Mouse (Mus musculus): ENCODE measurements around the gene Tango6. TPM values are rescaled to one million over a fixed set of nuclear protein-coding genes. Genes with fewer than 3 reads are reported as not detected.

The Tango6 gene
- polyA plus RNA-seq, 1 experiment from 2014 or later: 12.9 TPM

DNA sequence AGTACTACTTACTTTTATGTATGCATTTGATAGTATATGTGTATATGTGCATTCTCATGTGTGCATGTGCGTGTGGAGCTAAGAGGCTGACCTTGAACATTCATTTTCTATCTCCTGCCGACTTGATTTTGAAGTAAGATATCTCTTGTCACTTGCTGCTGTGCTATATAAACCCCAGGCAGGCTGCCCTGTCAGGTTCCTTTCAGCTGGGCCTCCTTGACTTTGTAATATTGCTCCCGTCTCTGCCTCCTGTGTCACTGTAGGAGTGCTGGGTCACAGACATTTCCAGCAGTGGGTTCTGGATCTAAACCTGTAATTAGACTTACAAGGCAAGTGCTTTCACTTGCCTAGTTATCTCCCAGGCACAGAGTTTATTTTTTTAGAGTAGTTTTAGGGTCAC is 50.8 kb downstream of the Tango6 start:
- Histone ChIP-seq H3K4me1 (replicated peaks) (no peaks in the 10 kb centered on the region), H3K9me3 (no peaks in the 10 kb centered on the region), H3K36me3 (peaks cover 43% of the 10 kb centered on the region), H3K27me3 (ENCODE audit: insufficient read depth, poor library complexity, severe bottlenecking) (peaks cover 30% of the 10 kb centered on the region), H3K27ac (no peak overlapping the region), H3K4me3 (no peak overlapping the region)
- 78% methylated on average over 3 of the region's 3 CpGs for WGBS
- DNase-seq (ENCODE audit: low spot score): no peak

DNA sequence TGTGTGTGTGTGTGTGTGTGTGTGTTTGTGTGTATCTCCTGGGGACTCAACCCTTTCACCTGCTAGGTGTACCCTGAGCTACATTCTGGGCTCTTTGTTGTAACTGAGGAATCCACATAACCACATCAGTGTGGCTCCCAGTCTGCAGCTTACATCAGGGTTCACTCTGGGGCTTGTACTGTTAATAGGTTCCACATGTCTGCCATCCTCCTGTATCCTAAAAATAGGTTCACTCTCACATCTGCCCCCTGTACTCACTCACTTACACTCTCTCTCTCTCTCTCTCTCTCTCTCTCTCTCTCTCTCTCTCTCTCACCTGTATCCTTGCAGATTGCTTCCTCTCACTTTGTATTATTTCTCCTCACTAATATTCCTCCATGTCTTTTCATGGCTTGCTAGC is 51.4 kb downstream of the Tango6 start:
- Histone ChIP-seq H3K27me3 (ENCODE audit: insufficient read depth, poor library complexity, severe bottlenecking) (peaks cover 30% of the 10 kb centered on the region), H3K4me3 (no peak overlapping the region), H3K27ac (no peak overlapping the region), H3K4me1 (replicated peaks) (no peaks in the 10 kb centered on the region), H3K9me3 (no peaks in the 10 kb centered on the region), H3K36me3 (peaks cover 48% of the 10 kb centered on the region)
- no peak for DNase-seq (ENCODE audit: low spot score)

DNA sequence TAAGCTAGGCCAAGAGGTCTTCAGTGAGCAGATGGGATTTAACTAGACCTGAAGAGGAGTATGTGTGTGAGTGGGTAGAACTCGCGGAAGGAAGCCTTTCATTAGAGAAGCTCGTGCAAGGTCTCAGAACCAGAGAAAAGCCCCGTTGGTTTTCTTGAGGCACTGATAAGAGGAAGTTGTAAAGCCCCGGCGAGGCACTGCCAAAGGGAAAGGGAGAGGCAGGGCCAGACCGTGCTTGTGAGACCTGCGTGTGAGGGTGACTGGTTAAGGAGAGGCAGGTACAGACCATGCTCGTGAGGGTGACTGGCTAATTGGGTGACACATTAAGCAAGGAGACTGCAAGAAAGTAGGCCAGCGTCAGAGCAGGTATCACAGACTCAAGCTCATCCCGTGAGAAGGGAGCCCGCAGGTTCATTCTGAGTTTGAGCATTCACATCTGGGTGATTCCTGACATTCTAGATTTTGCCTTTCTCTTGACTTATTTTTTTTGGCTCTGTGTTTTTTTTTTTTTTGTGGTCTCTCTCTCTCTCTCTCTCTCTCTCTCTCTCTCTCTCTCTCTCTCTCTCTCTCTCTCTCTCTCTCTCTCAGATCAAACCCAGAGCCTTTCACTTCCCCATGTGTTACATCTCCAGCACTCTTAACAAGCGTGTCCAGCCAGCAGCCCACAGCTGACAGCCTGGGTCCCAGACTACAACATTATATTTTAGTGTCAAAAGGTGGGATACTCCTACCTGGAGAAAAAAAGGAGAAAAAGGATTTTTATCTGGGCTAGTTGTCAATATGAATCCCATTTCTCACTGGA is 54.2 kb downstream of the Tango6 start:
- H3K27ac ChIP-seq: no peak overlapping the region
- no peaks in the 10 kb centered on the region for H3K9me3 ChIP-seq

DNA sequence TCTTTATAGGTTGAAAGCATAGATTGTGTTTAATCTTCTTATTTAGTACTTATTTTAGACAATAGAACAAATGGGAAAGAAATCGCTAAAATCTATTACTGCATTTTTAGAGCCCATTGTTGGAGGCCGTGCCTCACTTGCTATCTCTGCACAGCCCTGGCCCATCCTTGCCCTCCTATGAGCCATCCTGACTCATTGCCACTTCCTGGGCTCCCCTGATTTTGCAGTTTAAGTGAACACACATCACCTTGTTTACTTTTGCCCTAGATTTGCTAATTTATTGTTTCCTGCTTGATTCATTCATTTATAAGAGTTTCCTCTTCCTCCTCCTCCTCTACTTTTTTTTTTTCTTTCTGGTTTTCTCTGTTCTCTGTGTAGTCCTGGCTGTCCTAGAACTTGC is 55.0 kb downstream of the Tango6 start:
- Histone ChIP-seq H3K27ac (no peak overlapping the region), H3K36me3 (peaks cover 55% of the 10 kb centered on the region), H3K4me1 (replicated peaks) (no peaks in the 10 kb centered on the region), H3K4me3 (no peak overlapping the region), H3K9me3 (no peaks in the 10 kb centered on the region), H3K27me3 (ENCODE audit: insufficient read depth, poor library complexity, severe bottlenecking) (no peaks in the 10 kb centered on the region)
- WGBS: 96% methylated on average over 2 of the region's 2 CpGs
- no peak for DNase-seq (ENCODE audit: low spot score)

More for the DNA sequence above, 54.2 kb downstream of the Tango6 start:
- H3K4me1 ChIP-seq (replicated peaks): no peaks in the 10 kb centered on the region
- peaks cover 1% of the 10 kb centered on the region; the same call in 1 of the 2 replicates for H3K27me3 ChIP-seq (ENCODE audit: insufficient read depth, poor library complexity, severe bottlenecking)
- WGBS: 87% methylated on average over 13 of the region's 13 CpGs
- H3K36me3 ChIP-seq: peaks cover 48% of the 10 kb centered on the region
- DNase-seq (ENCODE audit: low spot score): no peak
- no peak overlapping the region for H3K4me3 ChIP-seq

DNA sequence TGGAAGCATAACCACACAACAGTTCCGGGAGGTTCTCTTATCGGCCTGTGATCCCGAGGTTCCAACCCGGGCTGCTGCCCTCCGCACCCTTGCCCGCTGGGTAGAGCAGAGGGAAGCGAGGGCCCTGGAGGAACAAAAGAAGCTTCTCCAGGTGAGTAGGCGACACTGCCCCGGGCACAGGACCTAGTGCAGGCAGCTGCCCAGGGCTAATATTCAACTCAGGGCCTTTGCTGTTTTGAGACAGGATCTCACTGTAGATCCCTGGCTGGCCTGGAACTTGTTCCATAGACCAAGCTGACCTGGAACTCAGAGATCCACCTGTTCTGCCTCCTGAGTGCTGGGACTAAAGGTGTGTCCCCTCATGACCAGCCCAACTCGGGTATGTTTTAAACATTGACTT is 59.5 kb downstream of the Tango6 start:
- H3K27ac ChIP-seq: no peak overlapping the region
- no peaks in the 10 kb centered on the region for H3K4me1 ChIP-seq (replicated peaks)
- no peak for DNase-seq (ENCODE audit: low spot score)
- no peaks in the 10 kb centered on the region for H3K9me3 ChIP-seq
- H3K36me3 ChIP-seq: peaks cover 61% of the 10 kb centered on the region
- H3K4me3 ChIP-seq: no peak overlapping the region
- 92% methylated on average over 10 of the region's 10 CpGs for WGBS
- H3K27me3 ChIP-seq (ENCODE audit: insufficient read depth, poor library complexity, severe bottlenecking): no peaks in the 10 kb centered on the region

DNA sequence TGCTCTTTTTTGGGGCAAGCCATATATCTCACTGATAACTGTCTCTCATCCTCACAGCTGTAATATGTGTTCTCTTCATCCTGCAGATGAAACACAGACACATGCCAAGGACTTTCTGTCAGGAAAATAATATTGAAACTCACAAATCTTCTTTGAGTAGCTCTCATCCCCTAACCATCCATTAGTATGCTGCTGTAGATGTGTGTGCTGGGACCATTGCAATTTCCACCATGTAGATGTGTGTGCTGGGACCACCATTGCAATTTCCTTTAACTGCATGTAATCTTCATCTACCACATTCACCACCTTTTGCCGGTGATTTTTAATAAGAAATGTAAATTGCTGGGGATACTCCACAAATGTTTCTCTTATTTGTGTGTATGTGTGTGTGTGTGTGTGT is 60.5 kb downstream of the Tango6 start:
- Histone ChIP-seq H3K36me3 (peaks cover 57% of the 10 kb centered on the region), H3K27me3 (ENCODE audit: insufficient read depth, poor library complexity, severe bottlenecking) (no peaks in the 10 kb centered on the region), H3K9me3 (no peaks in the 10 kb centered on the region), H3K27ac (no peak overlapping the region), H3K4me3 (no peak overlapping the region), H3K4me1 (replicated peaks) (no peaks in the 10 kb centered on the region)
- 91% methylated on average over 1 of the region's 1 CpGs for WGBS
- DNase-seq (ENCODE audit: low spot score): no peak

DNA sequence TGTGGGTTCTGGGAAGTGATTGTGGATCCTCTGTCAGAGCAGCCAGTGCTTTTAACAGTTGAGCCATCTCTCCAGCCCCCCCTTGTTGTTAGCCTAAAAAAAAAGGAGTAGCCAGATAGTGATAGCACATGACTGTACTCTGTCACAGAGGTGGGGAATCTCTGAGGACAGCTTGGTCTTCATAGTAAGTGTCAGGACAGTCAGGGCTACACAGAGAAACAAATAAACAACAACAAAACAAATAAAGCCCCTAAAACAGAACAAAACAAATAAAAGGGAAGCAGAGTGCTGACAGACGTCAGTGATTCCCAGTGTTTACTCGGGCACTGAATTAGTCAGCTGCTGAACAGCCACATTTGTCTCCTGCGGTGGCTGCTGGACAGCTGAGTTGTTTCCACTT is 70.6 kb downstream of the Tango6 start:
- Histone ChIP-seq H3K27me3 (ENCODE audit: insufficient read depth, poor library complexity, severe bottlenecking) (no peaks in the 10 kb centered on the region), H3K9me3 (no peaks in the 10 kb centered on the region), H3K27ac (no peak overlapping the region), H3K4me3 (no peak overlapping the region), H3K36me3 (no peaks in the 10 kb centered on the region; the same call in 1 of the 2 replicates), H3K4me1 (replicated peaks) (no peaks in the 10 kb centered on the region)
- no peak for DNase-seq (ENCODE audit: low spot score)
- WGBS: 58% methylated on average over 3 of the region's 3 CpGs

DNA sequence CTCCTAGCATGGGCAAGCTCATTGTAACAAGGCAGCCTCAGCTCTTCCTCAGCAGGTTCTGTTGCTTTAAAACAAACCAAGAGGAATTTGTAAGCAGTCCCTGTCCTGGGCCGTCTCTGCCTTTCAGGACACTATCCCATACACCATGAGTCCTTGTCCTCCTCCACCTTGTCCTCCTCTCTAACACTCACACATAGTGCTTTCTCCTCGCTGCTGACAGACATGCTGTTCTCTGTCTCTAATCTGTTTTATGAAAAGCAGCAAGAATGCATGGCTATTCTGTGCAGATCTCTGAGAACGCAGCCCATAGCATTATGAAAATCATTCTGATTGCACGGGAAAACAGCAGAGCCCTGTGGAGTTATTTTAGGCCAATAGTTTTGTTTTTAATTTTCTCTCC is 78.4 kb downstream of the Tango6 start:
- H3K27me3 ChIP-seq (ENCODE audit: insufficient read depth, poor library complexity, severe bottlenecking): no peaks in the 10 kb centered on the region
- H3K4me1 ChIP-seq (replicated peaks): peaks cover 18% of the 10 kb centered on the region
- no peaks in the 10 kb centered on the region; the same call in 1 of the 2 replicates for H3K36me3 ChIP-seq
- WGBS: 47% methylated on average over 4 of the region's 4 CpGs
- no peaks in the 10 kb centered on the region for H3K9me3 ChIP-seq
- no peak overlapping the region for H3K4me3 ChIP-seq
- H3K27ac ChIP-seq: peak overlapping the region; percentile 57; the same call in 1 of the 2 replicates
- DNase-seq (ENCODE audit: low spot score): no peak

DNA sequence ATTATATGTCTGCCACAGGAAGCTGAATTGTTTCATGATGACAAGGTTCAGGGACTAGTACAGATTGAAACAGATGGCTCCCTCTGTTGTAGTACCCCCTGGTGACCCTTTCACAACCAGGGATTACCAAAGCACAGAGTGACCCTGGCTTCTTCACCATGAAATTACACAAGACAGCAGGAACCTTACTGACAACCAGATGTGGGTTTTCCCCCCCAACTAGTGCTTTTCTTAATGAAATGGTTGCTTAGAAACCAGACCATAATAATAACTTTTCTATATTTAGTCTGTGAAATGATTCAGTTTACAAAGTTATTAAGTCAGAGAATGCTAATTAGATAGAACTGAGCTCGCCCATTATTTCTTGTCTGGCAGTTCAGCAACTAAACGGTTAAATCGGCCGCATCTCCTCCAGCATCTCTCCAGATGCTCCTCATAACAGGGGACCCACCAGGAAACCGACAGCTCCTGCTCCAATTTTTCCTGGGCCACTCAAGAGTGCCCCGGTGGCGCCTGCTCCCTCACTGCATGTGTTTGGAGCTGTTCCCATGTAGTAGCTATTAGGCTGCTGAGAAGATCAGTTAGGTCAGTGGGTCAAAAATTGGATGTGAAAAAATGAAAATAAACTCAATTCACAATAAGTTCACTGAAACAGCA is 79.1 kb downstream of the Tango6 start:
- no peak overlapping the region for H3K27ac ChIP-seq
- WGBS: 39% methylated on average over 7 of the region's 7 CpGs
- peaks cover 18% of the 10 kb centered on the region for H3K4me1 ChIP-seq (replicated peaks)
- H3K4me3 ChIP-seq: no peak overlapping the region
- no peak for DNase-seq (ENCODE audit: low spot score)
- H3K36me3 ChIP-seq: no peaks in the 10 kb centered on the region; the same call in 1 of the 2 replicates
- H3K27me3 ChIP-seq (ENCODE audit: insufficient read depth, poor library complexity, severe bottlenecking): no peaks in the 10 kb centered on the region
- H3K9me3 ChIP-seq: no peaks in the 10 kb centered on the region

DNA sequence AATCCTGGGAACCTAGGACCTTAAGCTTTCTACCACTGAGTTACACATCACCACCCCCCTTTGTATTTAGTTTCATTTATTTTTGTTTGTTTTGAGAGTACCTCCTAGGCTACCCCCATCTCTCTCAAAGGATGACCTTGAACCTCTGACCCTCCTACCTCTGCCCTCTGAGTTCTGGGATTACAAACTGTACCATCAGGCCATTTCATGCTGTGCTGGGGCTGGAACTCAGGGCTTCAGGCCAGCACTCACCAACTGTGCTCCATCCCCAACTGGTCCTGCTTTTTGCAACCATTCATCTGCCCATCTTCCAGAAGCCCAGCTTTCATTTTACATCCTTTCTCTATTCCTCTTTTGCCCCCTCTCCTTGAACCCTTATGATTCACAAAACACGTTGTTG is 81.7 kb downstream of the Tango6 start:
- Histone ChIP-seq H3K4me3 (no peak overlapping the region), H3K9me3 (no peaks in the 10 kb centered on the region), H3K27ac (no peak overlapping the region), H3K27me3 (ENCODE audit: insufficient read depth, poor library complexity, severe bottlenecking) (no peaks in the 10 kb centered on the region), H3K4me1 (replicated peaks) (peaks cover 18% of the 10 kb centered on the region), H3K36me3 (no peaks in the 10 kb centered on the region)
- no peak for DNase-seq (ENCODE audit: low spot score)
- 77% methylated on average over 1 of the region's 1 CpGs for WGBS

DNA sequence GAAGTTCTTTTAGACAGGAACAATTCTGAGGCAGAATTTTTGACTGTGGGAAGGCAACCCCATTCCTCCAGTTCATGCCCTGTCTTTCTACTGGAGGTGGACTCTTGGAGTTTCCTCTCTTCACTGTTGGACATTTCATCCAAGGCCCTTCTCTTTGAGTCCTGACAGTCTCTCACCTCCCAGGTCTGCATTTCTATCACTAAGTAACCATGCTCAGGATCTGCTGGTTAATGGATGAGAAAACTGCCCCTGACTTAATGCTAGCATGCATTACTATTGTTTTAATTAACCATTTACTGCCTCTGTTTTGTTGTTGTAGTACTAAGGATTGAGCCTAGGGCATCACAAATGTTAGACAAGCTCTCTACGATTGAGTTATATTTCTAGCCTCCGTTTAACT is 82.7 kb downstream of the Tango6 start:
- Histone ChIP-seq H3K27ac (no peak overlapping the region), H3K36me3 (no peaks in the 10 kb centered on the region), H3K27me3 (ENCODE audit: insufficient read depth, poor library complexity, severe bottlenecking) (no peaks in the 10 kb centered on the region), H3K4me1 (replicated peaks) (peaks cover 18% of the 10 kb centered on the region), H3K4me3 (no peak overlapping the region), H3K9me3 (no peaks in the 10 kb centered on the region)
- 96% methylated on average over 2 of the region's 2 CpGs for WGBS
- no peak for DNase-seq (ENCODE audit: low spot score)

DNA sequence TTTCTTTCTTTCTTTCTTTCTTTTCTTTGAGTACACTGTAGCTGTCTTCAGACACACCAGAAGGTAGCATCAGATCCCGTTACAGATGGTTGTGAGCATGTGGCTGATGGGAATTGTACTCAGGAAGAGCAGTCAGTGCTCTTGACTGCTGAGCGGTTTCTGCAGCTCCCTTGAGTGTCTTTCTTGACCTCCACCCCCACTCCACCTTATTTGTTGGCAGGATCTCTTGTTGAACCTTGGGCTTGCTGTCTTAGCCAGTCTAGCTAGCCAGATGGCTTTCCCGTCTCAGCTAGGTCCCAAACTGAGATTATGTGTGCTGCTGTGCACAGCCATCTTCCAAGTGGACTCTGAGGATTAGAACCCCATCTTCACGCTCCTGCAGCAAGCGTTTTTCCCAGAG is 83.9 kb downstream of the Tango6 start:
- DNase-seq (ENCODE audit: low spot score): no peak
- no peaks in the 10 kb centered on the region for H3K27me3 ChIP-seq (ENCODE audit: insufficient read depth, poor library complexity, severe bottlenecking)

DNA sequence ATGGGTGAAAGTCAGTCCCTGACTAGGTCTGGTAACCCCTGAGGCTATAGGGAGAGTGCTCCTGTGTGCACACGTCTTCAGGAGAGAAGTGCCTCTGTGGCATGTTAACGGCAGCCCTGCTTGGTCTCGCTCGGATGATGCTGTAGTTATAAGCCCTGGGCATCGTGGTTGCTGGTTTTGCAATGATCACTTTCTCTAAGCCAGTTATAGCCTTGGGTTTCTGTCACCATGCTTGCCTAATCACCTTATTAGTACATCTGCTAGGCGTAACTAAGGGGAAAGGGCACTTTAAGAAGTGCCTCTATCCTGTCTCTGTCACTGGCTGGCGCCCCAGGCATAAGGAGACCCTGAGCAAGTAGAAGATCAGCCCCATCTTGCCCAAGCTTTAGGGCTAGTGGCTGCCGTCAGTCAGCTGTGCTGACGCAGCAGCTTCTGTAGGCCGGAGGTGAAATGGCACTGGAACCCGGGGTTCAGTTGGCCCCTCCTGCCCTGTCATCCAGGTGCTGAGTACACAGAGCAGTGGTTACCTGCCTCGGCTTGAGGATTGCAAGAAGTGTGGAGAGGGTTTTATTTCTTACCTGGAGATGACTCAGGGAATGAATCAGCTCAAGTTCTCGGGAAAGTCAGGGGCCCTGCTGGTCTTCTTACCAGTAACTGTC is 86.4 kb downstream of the Tango6 start:
- no peaks in the 10 kb centered on the region for H3K36me3 ChIP-seq
- WGBS: 83% methylated on average over 13 of the region's 13 CpGs

More for the DNA sequence above, 83.9 kb downstream of the Tango6 start:
- 85% methylated on average over 5 of the region's 5 CpGs for WGBS
- Histone ChIP-seq H3K36me3 (no peaks in the 10 kb centered on the region), H3K9me3 (no peaks in the 10 kb centered on the region), H3K4me3 (no peak overlapping the region), H3K4me1 (replicated peaks) (peaks cover 10% of the 10 kb centered on the region), H3K27ac (no peak overlapping the region)

More for the DNA sequence above, 86.4 kb downstream of the Tango6 start:
- Histone ChIP-seq H3K4me1 (replicated peaks) (no peaks in the 10 kb centered on the region), H3K4me3 (no peak overlapping the region), H3K27me3 (ENCODE audit: insufficient read depth, poor library complexity, severe bottlenecking) (no peaks in the 10 kb centered on the region), H3K27ac (no peak overlapping the region), H3K9me3 (no peaks in the 10 kb centered on the region)
- DNase-seq (ENCODE audit: low spot score): no peak
